Mouse (Mus musculus) forebrain, postnatal 0 days (tissue): ENCODE data around the gene Fes. TPM values are rescaled to one million over a fixed set of nuclear protein-coding genes. Genes with fewer than 3 reads are reported as not detected.
A peak's percentile ranks its signal among the peaks of the same experiment; 100 is the strongest.

Experiments
- ATAC-seq: fragments of 200-750 bp; cut with Nextera tagmentation; 2 replicates; pipeline ENCODE4 v1.8.0; 2017; ENCODE audit warnings: mild to moderate bottlenecking, moderate library complexity
- DNase-seq: peaks from one replicate; pipeline ENCODE4 v3.0.0-alpha.2; 2015
- H3K27ac ChIP-seq: fragments of 300-500 bp; sonication (generic); 2 replicates; pipeline ENCODE4 v1.5.1; 2014; ENCODE audit warnings: low read depth, mild to moderate bottlenecking, antibody characterized with exemption, low read length, moderate library complexity, mixed read lengths
- H3K27me3 ChIP-seq: fragments of 300-500 bp; sonication (generic); 2 replicates; pipeline ENCODE4 v1.6.1; 2014; ENCODE audit warnings: mild to moderate bottlenecking, low read length, mixed read lengths; ENCODE audit not compliant: insufficient read depth
- H3K36me3 ChIP-seq: fragments of 300-500 bp; sonication (generic); 2 replicates; pipeline ENCODE4 v1.6.1; 2014; ENCODE audit warnings: mild to moderate bottlenecking, moderate library complexity; ENCODE audit not compliant: insufficient read depth
- H3K4me1 ChIP-seq: fragments of 300-500 bp; sonication (generic); 2 replicates; pipeline ENCODE4 v1.6.1; 2014; ENCODE audit warnings: antibody characterized with exemption; ENCODE audit not compliant: insufficient read depth
- H3K4me2 ChIP-seq: fragments of 300-500 bp; sonication (generic); 2 replicates; pipeline ENCODE4 v1.6.1; 2014; ENCODE audit warnings: low read depth, mild to moderate bottlenecking, moderate library complexity
- H3K4me3 ChIP-seq: fragments of 300-500 bp; sonication (generic); 2 replicates; pipeline ENCODE4 v1.5.1; 2014; ENCODE audit warnings: low read depth, low read length, mixed read lengths
- H3K9ac ChIP-seq: fragments of 300-500 bp; sonication (generic); 2 replicates; pipeline ENCODE4 v1.6.1; 2014; ENCODE audit warnings: mild to moderate bottlenecking
- H3K9me3 ChIP-seq: fragments of 300-500 bp; sonication (generic); 2 replicates; pipeline ENCODE4 v1.6.1; 2016; ENCODE audit warnings: low read length
- CTCF ChIP-seq: sonication (generic); IDR thresholded peaks from 2 replicates; pipeline ENCODE4 v1.5.1; 2016; ENCODE audit warnings: antibody characterized with exemption, control low read depth, low read depth
- WGBS: fragments of 180-500 bp; shearing (Covaris S2); extraction: QIAGEN DNeasy Blood & Tissue Kit; methylation state at CpG from one replicate; pipeline ENCODE4 v1.1.7; 2014; 5-methylcytosine and 5-hydroxymethylcytosine counted together
- polyA plus RNA-seq: library from polyadenylated mRNA; unstranded; fragments of >200 nt; fragmentation: Nextera tagmentation; extraction: Ambion mirVana; gene quantifications from 2 replicates; pipeline ENCODE4 v1.2.1, GENCODE M21; 2015
- total RNA-seq: library from RNA; depleted of rRNA; stranded (reverse); fragments of >200 nt; gene quantifications from 2 replicates; pipeline ENCODE4 v1.2.3, GENCODE M21; 2014

The Fes gene
- total and polyA plus RNA-seq, 2 experiments from 2014 or later, result 2.8 to 6.4 TPM

- H3K36me3 ChIP-seq, result peaks cover 21% of the 10 kb centered on the region
- no peaks in the 10 kb centered on the region for H3K27me3 ChIP-seq
- WGBS, result 91% methylated on average over 5 of the region's 5 CpGs
- no peak for DNase-seq
- no peak for ATAC-seq
- H3K27ac ChIP-seq, result no peak overlapping the region
- H3K4me2 ChIP-seq, result no peak overlapping the region
- H3K4me3 ChIP-seq, result no peak overlapping the region
- no peak for TF ChIP-seq CTCF
- peaks cover 5% of the 10 kb centered on the region for H3K4me1 ChIP-seq
- H3K9me3 ChIP-seq, result no peaks in the 10 kb centered on the region
- no peak overlapping the region for H3K9ac ChIP-seq
Observed at GRCm38 (mm10) chr7:80346830-80347229, 40.9 kb downstream of the Fes start.

GRCm38 (mm10) chr7:80346173-80346572, 41.6 kb downstream of the Fes start:
- Histone ChIP-seq H3K27me3 (no peaks in the 10 kb centered on the region), H3K36me3 (peaks cover 15% of the 10 kb centered on the region), H3K9ac (no peak overlapping the region), H3K4me1 (peaks cover 5% of the 10 kb centered on the region), H3K4me3 (no peak overlapping the region), H3K4me2 (no peak overlapping the region), H3K27ac (no peak overlapping the region), H3K9me3 (no peaks in the 10 kb centered on the region)
- 98% methylated on average over 9 of the region's 9 CpGs for WGBS
- DNase-seq, result no peak
- ATAC-seq, result no peak
- no peak for TF ChIP-seq CTCF

- H3K27ac ChIP-seq, result peak overlapping the region; percentile 89
- H3K4me3 ChIP-seq, result peak overlapping the region; percentile 51
- H3K4me1 ChIP-seq, result peaks cover 12% of the 10 kb centered on the region
- peak overlapping the region; percentile 73 for H3K9ac ChIP-seq
- peak overlapping the region; percentile 74 for H3K4me2 ChIP-seq
- TF ChIP-seq CTCF, result no peak
- 27% methylated on average over 19 of the region's 19 CpGs for WGBS
- DNase-seq (no peak), ATAC-seq (0 out of 2 replicates have a peak, but pooled peaks have one; percentile 2)
- H3K27me3 ChIP-seq, result no peaks in the 10 kb centered on the region
- H3K36me3 ChIP-seq, result no peaks in the 10 kb centered on the region
- H3K9me3 ChIP-seq, result no peaks in the 10 kb centered on the region
Observed at GRCm38 (mm10) chr7:80343270-80344018, 44.3 kb downstream of the Fes start.

- H3K4me1 ChIP-seq, result peaks cover 18% of the 10 kb centered on the region
- H3K9me3 ChIP-seq, result no peaks in the 10 kb centered on the region
- peak within 1 kb of the TSS; percentile 74 for H3K4me2 ChIP-seq
- ATAC-seq (peak; percentile 66), DNase-seq (peak; percentile 99)
- peak within 1 kb of the TSS; percentile 51 for H3K4me3 ChIP-seq
- TF ChIP-seq CTCF, result peak; percentile 88
- peak within 1 kb of the TSS; percentile 89 for H3K27ac ChIP-seq
- WGBS, result 2% methylated on average over 25 of the region's 25 CpGs
- H3K27me3 ChIP-seq, result no peaks in the 10 kb centered on the region
- H3K9ac ChIP-seq, result peak within 1 kb of the TSS; percentile 73
- no peaks in the 10 kb centered on the region for H3K36me3 ChIP-seq
Observed at GRCm38 (mm10) chr7:80342858-80343257, 44.9 kb downstream of the Fes start, which contains the start of gene Hddc3. Gene Hddc3 (plus strand): TSS chr7:80343104.

- TF ChIP-seq CTCF, result no peak
- Histone ChIP-seq H3K27ac (no peak overlapping the region), H3K27me3 (no peaks in the 10 kb centered on the region), H3K4me2 (no peak overlapping the region), H3K9ac (no peak overlapping the region), H3K4me3 (no peak overlapping the region), H3K4me1 (peaks cover 18% of the 10 kb centered on the region), H3K36me3 (peaks cover 5% of the 10 kb centered on the region), H3K9me3 (no peaks in the 10 kb centered on the region)
- ATAC-seq (no peak), DNase-seq (no peak)
- 68% methylated on average over 7 of the region's 7 CpGs for WGBS
Observed at GRCm38 (mm10) chr7:80341793-80342192, 46.0 kb downstream of the Fes start.

- DNase-seq (peak; percentile 73), ATAC-seq (peak; percentile 32)
- peak; percentile 68 for TF ChIP-seq CTCF
- peak within 1 kb of the TSS; percentile 93 for H3K27ac ChIP-seq
- H3K36me3 ChIP-seq, result peaks cover 15% of the 10 kb centered on the region
- 3% methylated on average over 11 of the region's 11 CpGs for WGBS
- no peaks in the 10 kb centered on the region for H3K27me3 ChIP-seq
- peak within 1 kb of the TSS; percentile 63 for H3K4me3 ChIP-seq
- H3K9ac ChIP-seq, result peak within 1 kb of the TSS; percentile 63
- no peaks in the 10 kb centered on the region for H3K9me3 ChIP-seq
- peak within 1 kb of the TSS; percentile 86 for H3K4me2 ChIP-seq
- peaks cover 18% of the 10 kb centered on the region for H3K4me1 ChIP-seq
Observed at GRCm38 (mm10) chr7:80340793-80341192, 47.0 kb downstream of the Fes start, which contains the start of gene Unc45a. Gene Unc45a (minus strand): TSS chr7:80341005.
